Mouse (Mus musculus) thymus, adult 2 months (tissue): Measurements from ENCODE around the gene Traf3ip2. TPM values are rescaled to one million over a fixed set of nuclear protein-coding genes. Genes with fewer than 3 reads are reported as not detected.

ENCODE experiments used
- DNase-seq: peaks from one replicate; pipeline ENCODE4 v3.0.0; 2021
- H3K27ac ChIP-seq: fragments of 200-500 bp; 2 replicates; pipeline ENCODE4 v1.5.1; 2012; ENCODE audit warnings: low read length, control low read depth; ENCODE audit not compliant: control insufficient read depth, insufficient read depth
- H3K27me3 ChIP-seq: fragments of 200-500 bp; 2 replicates; pipeline ENCODE4 v1.6.1; 2012; ENCODE audit warnings: mild to moderate bottlenecking, low read length, moderate library complexity, mixed read lengths; ENCODE audit not compliant: control insufficient read depth, insufficient read depth
- H3K36me3 ChIP-seq: fragments of 200-500 bp; 2 replicates; pipeline ENCODE4 v1.6.1; 2012; ENCODE audit warnings: mild to moderate bottlenecking, low read length, moderate library complexity; ENCODE audit not compliant: control insufficient read depth, insufficient read depth
- H3K4me1 ChIP-seq: fragments of 200-500 bp; replicated peaks from 2 replicates; pipeline ENCODE4 v1.6.1; 2012; ENCODE audit warnings: low read length; ENCODE audit not compliant: control insufficient read depth, insufficient read depth
- H3K4me3 ChIP-seq: fragments of 200-500 bp; 2 replicates; pipeline ENCODE4 v1.5.1; 2012; ENCODE audit warnings: mild to moderate bottlenecking, low read length, control low read depth, moderate library complexity; ENCODE audit not compliant: control insufficient read depth, insufficient read depth
- CTCF ChIP-seq: fragments of 200-500 bp; IDR thresholded peaks from 2 replicates; pipeline ENCODE4 v1.5.1; 2012; ENCODE audit warnings: mild to moderate bottlenecking, control low read depth, low read length, moderate library complexity, borderline replicate concordance; ENCODE audit not compliant: control insufficient read depth, poor library complexity, insufficient read depth; ENCODE audit errors: extremely low read depth
- POLR2A ChIP-seq: fragments of 200-500 bp; IDR thresholded peaks from 2 replicates; pipeline ENCODE4 v1.6.1; 2012; ENCODE audit warnings: mild to moderate bottlenecking, low read length, control low read depth, moderate library complexity; ENCODE audit not compliant: control insufficient read depth, poor library complexity, insufficient read depth; ENCODE audit errors: extremely low read depth
- WGBS: fragments of 180-500 bp; shearing (Covaris S2); methylation state at CpG from one replicate; pipeline ENCODE4 v1.1.7; 2018; 5-methylcytosine and 5-hydroxymethylcytosine counted together
- polyA plus RNA-seq: library from polyadenylated mRNA; depleted of rRNA; stranded (reverse); fragments of >200 nt; gene quantifications from 2 replicates; pipeline ENCODE4 v1.2.3, GENCODE M21; 2012

Traf3ip2 gene
- polyA plus RNA-seq, 1 experiment = 21.3 TPM

DNA sequence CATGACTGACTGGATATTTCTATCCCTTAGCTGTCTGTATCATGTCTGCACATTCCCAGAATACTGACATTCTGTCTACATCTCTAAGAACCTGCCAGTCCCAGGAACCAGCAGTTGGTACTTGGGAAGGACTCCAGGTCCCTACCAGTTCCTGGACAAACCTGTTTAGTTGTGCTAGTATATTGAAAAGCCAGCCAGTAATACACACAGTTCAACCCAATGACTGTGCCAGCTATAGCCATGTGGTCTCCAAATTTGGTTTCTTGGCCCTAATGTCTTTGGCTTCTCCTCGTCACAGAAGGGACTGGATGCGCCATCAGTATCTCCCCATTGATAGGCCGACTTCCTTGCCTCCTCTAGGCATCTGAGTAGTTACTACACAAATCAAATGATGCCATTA, 35.5 kb downstream of the Traf3ip2 start:
- Histone ChIP-seq H3K4me3 (no peak overlapping the region), H3K27ac (no peak overlapping the region), H3K27me3 (no peaks in the 10 kb centered on the region), H3K4me1 (peaks cover 11% of the 10 kb centered on the region), H3K36me3 (peaks cover 36% of the 10 kb centered on the region)
- 100% methylated on average over 3 of the region's 3 CpGs for WGBS
- TF ChIP-seq POLR2A (no peak), CTCF (no peak)
- DNase-seq = no peak

DNA sequence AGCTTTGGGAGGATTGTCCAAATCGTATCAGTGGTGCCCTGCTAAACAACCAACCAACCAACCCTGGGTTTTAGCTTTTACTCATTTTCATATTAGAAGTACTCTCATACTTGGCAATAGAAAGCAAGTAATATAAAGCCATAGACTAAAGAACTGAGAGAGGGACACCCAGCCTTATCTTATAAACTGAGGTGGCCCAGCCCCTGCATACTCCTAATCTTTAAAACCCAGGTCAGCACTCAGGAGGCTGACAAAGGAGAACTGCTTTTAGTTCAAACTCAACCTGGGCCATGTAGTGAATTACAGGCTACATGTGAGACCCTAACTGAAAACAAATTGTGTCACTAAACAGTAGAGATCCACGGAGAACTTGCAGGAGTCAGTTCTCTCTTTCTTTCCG, 36.8 kb downstream of the Traf3ip2 start:
- Histone ChIP-seq H3K4me3 (no peak overlapping the region), H3K27me3 (no peaks in the 10 kb centered on the region), H3K27ac (no peak overlapping the region), H3K36me3 (peaks cover 40% of the 10 kb centered on the region), H3K4me1 (peaks cover 11% of the 10 kb centered on the region)
- DNase-seq = no peak
- TF ChIP-seq POLR2A (no peak), CTCF (no peak)
- 97% methylated on average over 3 of the region's 3 CpGs for WGBS

DNA sequence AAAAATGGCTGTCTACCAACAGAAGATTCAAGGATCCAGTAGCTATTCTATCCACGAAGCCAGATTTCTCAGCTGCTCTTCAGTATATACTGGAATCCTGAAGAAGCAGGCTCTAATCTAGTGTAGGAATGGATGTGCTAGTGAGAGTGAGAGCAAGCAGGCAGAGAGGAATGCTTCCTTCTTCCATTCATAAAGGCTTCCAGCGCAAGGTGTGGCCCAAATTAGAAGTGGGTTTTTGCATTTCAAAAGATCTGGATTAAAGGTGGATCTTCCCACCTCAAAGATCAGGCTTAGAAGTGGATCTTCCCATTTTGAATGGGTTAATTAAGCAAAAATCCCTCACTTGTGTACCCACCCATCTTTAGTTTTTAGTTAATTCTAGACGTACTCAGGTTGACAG, 37.6 kb downstream of the Traf3ip2 start:
- no peak for DNase-seq
- H3K27ac ChIP-seq = no peak overlapping the region
- WGBS = 97% methylated on average over 3 of the region's 3 CpGs
- H3K36me3 ChIP-seq = peaks cover 40% of the 10 kb centered on the region
- TF ChIP-seq CTCF (no peak), POLR2A (no peak)
- no peak overlapping the region for H3K4me3 ChIP-seq
- H3K27me3 ChIP-seq = no peaks in the 10 kb centered on the region
- peaks cover 11% of the 10 kb centered on the region for H3K4me1 ChIP-seq

DNA sequence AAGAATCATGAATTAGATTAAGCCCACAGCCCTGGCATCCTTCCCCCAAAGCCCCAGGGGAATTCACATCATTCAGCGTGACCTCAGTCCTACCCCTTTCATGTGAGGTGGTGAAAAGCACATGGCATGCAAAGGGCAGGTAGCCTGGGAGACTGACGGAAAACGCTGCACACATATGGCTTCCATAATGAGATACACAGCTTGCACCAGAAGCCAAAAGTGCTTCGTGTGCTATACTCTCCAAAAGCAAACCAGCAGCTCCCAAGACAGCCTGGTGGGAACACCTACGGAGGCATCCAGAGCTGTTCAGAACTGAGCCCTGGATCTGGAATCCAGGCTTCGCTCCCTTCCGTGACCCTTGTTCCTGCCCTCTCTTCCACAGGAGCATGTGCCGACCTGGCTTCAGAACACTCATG, 41.3 kb downstream of the Traf3ip2 start:
- H3K27ac ChIP-seq = no peak overlapping the region
- no peaks in the 10 kb centered on the region for H3K27me3 ChIP-seq
- peaks cover 28% of the 10 kb centered on the region for H3K36me3 ChIP-seq
- 96% methylated on average over 8 of the region's 8 CpGs for WGBS
- TF ChIP-seq POLR2A (no peak), CTCF (no peak)
- no peak for DNase-seq
- no peak overlapping the region for H3K4me3 ChIP-seq
- no peaks in the 10 kb centered on the region; the same call in 1 of the 2 replicates for H3K4me1 ChIP-seq

DNA sequence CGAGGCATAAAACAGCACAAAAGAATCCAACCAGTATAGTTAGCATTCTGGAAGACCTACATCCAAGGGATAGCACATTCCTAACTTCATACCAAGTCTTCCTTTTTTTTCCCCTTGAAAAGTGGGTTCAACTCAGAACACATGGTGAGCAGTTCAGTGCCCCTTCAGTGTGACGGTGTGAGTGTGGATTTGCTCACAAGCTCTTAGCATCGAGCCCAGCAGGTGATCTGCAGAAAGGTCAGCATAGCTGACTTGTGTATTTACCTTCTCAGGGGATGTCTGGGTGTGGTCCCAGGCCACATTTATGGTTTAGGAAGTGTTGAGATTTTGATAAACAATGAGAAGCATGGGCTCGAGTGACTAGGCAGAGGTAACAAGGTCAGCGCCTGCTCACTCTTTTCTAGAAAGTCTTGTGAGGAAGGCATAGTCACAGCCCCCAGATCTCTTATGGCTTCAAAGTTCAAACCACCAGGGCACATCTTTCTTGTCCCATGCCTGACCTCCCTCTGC, 46.2 kb downstream of the Traf3ip2 start:
- DNase-seq = no peak
- Histone ChIP-seq H3K27ac (no peak overlapping the region), H3K36me3 (peaks cover 6% of the 10 kb centered on the region), H3K4me3 (no peak overlapping the region), H3K27me3 (no peaks in the 10 kb centered on the region), H3K4me1 (peaks cover 4% of the 10 kb centered on the region)
- 87% methylated on average over 5 of the region's 5 CpGs for WGBS
- no peak for TF ChIP-seq POLR2A
- no peak for TF ChIP-seq CTCF

DNA sequence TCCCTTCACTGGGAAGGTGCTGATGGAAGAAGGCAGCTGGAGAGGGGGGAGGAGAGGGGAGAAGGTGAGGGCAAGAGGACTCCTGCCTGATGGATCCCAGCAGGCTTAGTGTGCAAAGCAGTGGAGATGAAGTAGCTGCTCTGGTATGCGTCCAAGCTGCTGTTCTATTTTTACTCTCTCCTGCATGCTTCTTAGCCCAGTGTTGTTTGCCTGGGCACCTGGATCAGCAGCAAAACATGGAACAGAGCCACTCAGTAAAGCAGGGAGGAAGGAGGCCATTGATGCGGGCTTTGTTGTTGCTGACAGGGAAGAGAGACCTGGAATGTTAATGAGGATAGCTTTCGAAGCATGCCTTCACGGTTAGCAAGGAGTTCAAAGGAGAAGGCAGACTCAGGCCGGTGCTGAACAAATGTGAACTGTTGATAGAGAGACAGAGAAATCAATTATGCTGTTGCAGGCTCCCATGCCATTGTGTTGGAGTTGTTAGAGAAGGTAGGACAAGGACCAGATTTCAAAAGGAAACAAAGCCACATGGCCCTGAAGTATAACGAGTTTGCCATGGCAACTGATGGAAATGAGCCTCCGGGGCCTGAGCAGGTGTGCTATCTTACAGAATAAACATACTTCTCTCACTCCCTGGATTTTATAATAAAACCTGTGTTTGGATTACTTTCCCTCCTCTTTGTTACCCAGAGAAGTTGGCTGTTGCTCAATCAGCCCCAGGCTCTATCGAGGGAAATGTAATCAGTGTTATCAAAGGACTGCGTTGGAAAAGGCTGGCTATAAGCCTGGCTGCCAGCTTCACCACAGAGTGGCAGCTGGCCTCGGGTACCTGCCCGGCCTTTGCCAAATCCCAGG, 46.9 kb downstream of the Traf3ip2 start:
- WGBS = 85% methylated on average over 11 of the region's 11 CpGs
- Histone ChIP-seq H3K4me1 (peaks cover 4% of the 10 kb centered on the region), H3K27me3 (no peaks in the 10 kb centered on the region), H3K36me3 (no peaks in the 10 kb centered on the region; the same call in 1 of the 2 replicates), H3K4me3 (no peak overlapping the region), H3K27ac (no peak overlapping the region)
- TF ChIP-seq POLR2A (no peak), CTCF (no peak)
- no peak for DNase-seq

DNA sequence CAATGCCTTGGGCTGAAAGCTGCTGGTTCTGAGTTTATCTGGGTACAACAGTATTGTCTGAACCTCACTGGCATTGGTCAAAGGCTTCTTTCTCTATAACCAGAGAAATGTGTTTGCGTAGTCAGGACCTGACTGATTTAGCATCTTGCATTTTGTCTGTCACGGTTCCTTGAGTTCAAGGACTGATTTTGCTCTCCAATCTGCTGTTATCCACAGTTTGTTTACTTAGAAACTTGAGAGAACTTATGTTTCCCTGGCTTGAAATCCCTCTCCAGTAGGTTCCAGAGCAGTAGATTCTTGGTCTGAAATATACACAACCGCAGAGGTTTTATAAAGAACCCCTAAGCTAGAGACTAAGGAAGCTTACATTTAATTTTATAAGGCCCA, 47.5 kb downstream of the Traf3ip2 start:
- H3K27ac ChIP-seq = no peak overlapping the region
- H3K27me3 ChIP-seq = no peaks in the 10 kb centered on the region
- no peak overlapping the region for H3K4me3 ChIP-seq
- H3K4me1 ChIP-seq = peaks cover 4% of the 10 kb centered on the region
- H3K36me3 ChIP-seq = no peaks in the 10 kb centered on the region; the same call in 1 of the 2 replicates
- 92% methylated on average over 3 of the region's 3 CpGs for WGBS
- DNase-seq = no peak
- TF ChIP-seq CTCF (no peak), POLR2A (no peak)
